Mouse (Mus musculus): Measurements from ENCODE around the gene Ece1. TPM values are rescaled to one million over a fixed set of nuclear protein-coding genes. Genes with fewer than 3 reads are reported as not detected.

Ece1 gene
- total and polyA plus RNA-seq, 3 experiments, result 25.3 to 43.8 TPM; not detected in 1

DNA sequence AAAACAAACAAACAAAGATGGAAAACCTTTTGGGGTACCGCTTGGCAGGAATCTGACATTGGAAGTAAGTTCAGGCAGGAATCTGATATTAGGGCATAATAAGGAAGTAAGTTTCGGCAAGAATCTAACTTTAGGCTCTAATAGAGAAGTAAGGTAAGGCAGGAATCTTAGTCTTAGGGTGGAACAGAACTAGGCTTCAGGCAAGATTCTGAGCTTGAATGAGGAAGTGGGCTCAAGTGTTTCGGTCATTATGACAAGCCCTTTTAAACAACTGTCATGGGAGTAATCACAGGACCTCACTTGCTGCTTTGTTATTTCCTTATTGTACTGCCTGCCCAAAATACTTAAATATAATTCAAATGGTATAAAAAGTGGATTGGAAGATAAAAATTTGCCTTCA lies 43.7 kb upstream of the Ece1 start:
- DNase-seq (ENCODE audit: low read depth, low spot score), result peak; percentile 74
- no peak overlapping the region for H3K27ac ChIP-seq (ENCODE audit: control insufficient read depth, low read depth, low read length)
- no peak overlapping the region for H3K9ac ChIP-seq (ENCODE audit: control insufficient read depth, low read depth, low read length, poor library complexity, severe bottlenecking)
- H3K27me3 ChIP-seq (ENCODE audit: control insufficient read depth in 1 of 2, insufficient read depth in 2 of 2, low read length in 2 of 2), result no peaks in the 10 kb centered on the region
- H3K4me1 ChIP-seq (ENCODE audit: control insufficient read depth in 1 of 2, insufficient read depth in 2 of 2, low read length in 2 of 2), result peaks cover 0 to 4% of the 10 kb centered on the region in 2 experiments; a peak in 2 of 4 replicates
- H3K36me3 ChIP-seq (ENCODE audit: control insufficient read depth in 1 of 2, insufficient read depth in 2 of 2, low read length in 2 of 2), result no peaks in the 10 kb centered on the region
- no peak overlapping the region for H3K4me3 ChIP-seq (ENCODE audit: control insufficient read depth in 1 of 2, insufficient read depth in 1 of 2, low read depth in 2 of 2, low read length in 2 of 2)
- H3K79me2 ChIP-seq (ENCODE audit: control insufficient read depth, insufficient read depth, low read length, poor library complexity), result no peaks in the 10 kb centered on the region
- TF ChIP-seq SIN3A (IDR thresholded peaks at IDR 0.05; ENCODE audit: low read length) (no peak), ELF1 (IDR thresholded peaks at IDR 0.05; ENCODE audit: low read depth, low read length) (peak; percentile 11; the same call in 1 of the 2 replicates)
- no peaks in the 10 kb centered on the region for H3K9me3 ChIP-seq (replicated peaks; ENCODE audit: insufficient read depth, low read length)

DNA sequence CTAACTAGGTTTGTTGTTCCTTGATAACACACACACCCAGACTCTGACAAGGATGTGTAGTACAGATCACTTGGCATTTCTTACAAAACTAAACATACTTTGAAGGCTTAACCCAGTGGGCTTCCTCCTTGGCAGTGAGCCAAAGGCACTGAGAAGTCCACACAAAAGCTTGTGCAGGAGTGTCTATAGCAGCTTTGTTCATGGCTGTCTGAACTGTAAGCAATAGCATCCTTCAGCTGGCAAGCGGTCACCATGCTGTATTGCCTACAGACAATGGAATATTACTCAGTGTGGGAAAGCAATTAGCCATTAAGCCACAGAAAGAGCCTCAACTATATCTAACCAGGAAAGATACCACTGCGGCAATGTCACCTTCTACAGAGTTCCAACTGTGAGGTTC lies 42.5 kb upstream of the Ece1 start:
- no peaks in the 10 kb centered on the region for H3K27me3 ChIP-seq (ENCODE audit: control insufficient read depth in 1 of 2, insufficient read depth in 2 of 2, low read length in 2 of 2)
- H3K36me3 ChIP-seq (ENCODE audit: control insufficient read depth in 1 of 2, insufficient read depth in 2 of 2, low read length in 2 of 2), result no peaks in the 10 kb centered on the region
- H3K4me1 ChIP-seq (ENCODE audit: control insufficient read depth in 1 of 2, insufficient read depth in 2 of 2, low read length in 2 of 2), result peaks cover 0 to 4% of the 10 kb centered on the region in 2 experiments; a peak in 2 of 4 replicates
- H3K4me3 ChIP-seq (ENCODE audit: control insufficient read depth in 1 of 2, insufficient read depth in 1 of 2, low read depth in 2 of 2, low read length in 2 of 2), result no peak overlapping the region
- H3K9ac ChIP-seq (ENCODE audit: control insufficient read depth, low read depth, low read length, poor library complexity, severe bottlenecking), result no peak overlapping the region
- no peak for DNase-seq (ENCODE audit: low read depth, low spot score)
- H3K9me3 ChIP-seq (replicated peaks; ENCODE audit: insufficient read depth, low read length), result no peaks in the 10 kb centered on the region
- no peak overlapping the region for H3K27ac ChIP-seq (ENCODE audit: control insufficient read depth, low read depth, low read length)
- no peaks in the 10 kb centered on the region for H3K79me2 ChIP-seq (ENCODE audit: control insufficient read depth, insufficient read depth, low read length, poor library complexity)
- no peak for TF ChIP-seq ELF1 (IDR thresholded peaks at IDR 0.05; ENCODE audit: low read depth, low read length)
- TF ChIP-seq TAL1 (IDR thresholded peaks at IDR 0.05; ENCODE audit: low read length), result no peak
- TF ChIP-seq CHD1 (IDR thresholded peaks at IDR 0.05; ENCODE audit: low read depth, low read length), result no peak

DNA sequence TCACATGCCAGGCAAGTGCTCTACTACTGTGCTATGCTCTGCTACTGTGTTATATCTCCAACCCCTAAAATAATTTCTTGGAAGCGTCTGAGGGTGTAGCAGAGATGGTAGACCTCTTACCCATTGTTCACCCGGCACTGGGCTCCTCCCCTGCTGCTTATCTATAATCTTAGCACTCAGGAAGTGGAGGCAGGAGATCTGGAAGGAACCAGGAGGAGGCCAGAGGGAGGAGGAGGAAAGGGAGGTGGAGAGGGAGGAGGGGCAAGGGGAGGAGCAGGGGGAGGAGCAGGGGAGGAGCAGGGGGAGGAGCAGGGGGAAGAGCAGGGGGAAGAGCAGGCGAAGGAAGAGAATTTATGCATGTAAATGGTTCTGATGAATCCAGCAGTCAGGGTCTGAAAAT lies 41.3 kb upstream of the Ece1 start:
- 0 out of 2 replicates have a peak, but pooled peaks have one; percentile 26 for TF ChIP-seq ELF1 (IDR thresholded peaks at IDR 0.05; ENCODE audit: low read depth, low read length)
- no peak for TF ChIP-seq MAZ (IDR thresholded peaks at IDR 0.05; ENCODE audit: low read depth, low read length)
- no peak for TF ChIP-seq MXI1 (IDR thresholded peaks at IDR 0.05; ENCODE audit: low read depth, low read length)
- no peak for TF ChIP-seq USF2 (IDR thresholded peaks at IDR 0.05; ENCODE audit: borderline replicate concordance in 1 of 2, insufficient read depth in 1 of 2, low read depth in 1 of 2, low read length in 2 of 2)
- peak; percentile 15; the same call in 1 of the 2 replicates for TF ChIP-seq MAX (IDR thresholded peaks at IDR 0.05; ENCODE audit: low read length)
- no peak for TF ChIP-seq MAFK (IDR thresholded peaks at IDR 0.05; ENCODE audit: borderline replicate concordance, low read depth, low read length)
- no peak for TF ChIP-seq NRF1 (IDR thresholded peaks at IDR 0.05; ENCODE audit: insufficient read depth, low read depth, low read length, poor library complexity, severe bottlenecking)
- TF ChIP-seq MYC (IDR thresholded peaks at IDR 0.05; ENCODE audit: low read depth, low read length), result no peak
- Histone ChIP-seq H3K9ac (ENCODE audit: control insufficient read depth, low read depth, low read length, poor library complexity, severe bottlenecking) (no peak overlapping the region), H3K4me3 (ENCODE audit: control insufficient read depth in 1 of 2, insufficient read depth in 1 of 2, low read depth in 2 of 2, low read length in 2 of 2) (no peak overlapping the region), H3K27ac (ENCODE audit: control insufficient read depth, low read depth, low read length) (no peak overlapping the region), H3K27me3 (ENCODE audit: control insufficient read depth in 1 of 2, insufficient read depth in 2 of 2, low read length in 2 of 2) (no peaks in the 10 kb centered on the region), H3K4me1 (ENCODE audit: control insufficient read depth in 1 of 2, insufficient read depth in 2 of 2, low read length in 2 of 2) (peaks cover 0 to 4% of the 10 kb centered on the region in 2 experiments; a peak in 2 of 4 replicates), H3K9me3 (replicated peaks; ENCODE audit: insufficient read depth, low read length) (no peaks in the 10 kb centered on the region), H3K79me2 (ENCODE audit: control insufficient read depth, insufficient read depth, low read length, poor library complexity) (no peaks in the 10 kb centered on the region), H3K36me3 (ENCODE audit: control insufficient read depth in 1 of 2, insufficient read depth in 2 of 2, low read length in 2 of 2) (no peaks in the 10 kb centered on the region)
- peak; percentile 52 for DNase-seq (ENCODE audit: low read depth, low spot score)
